Mouse (Mus musculus) fat pad, adult 2 months (tissue): ENCODE measurements around the gene Tubgcp3.
"Not testable (repeated sequence)": the region's sequence is repeated elsewhere in the genome, so short reads cannot be mapped to it uniquely, and the experiment has no call there.

ENCODE experiments used
- DNase-seq: peaks from one replicate; pipeline ENCODE4 v3.0.0-alpha.2; 2011; ENCODE audit warnings: low read depth, low spot score; ENCODE audit errors: extremely low read depth

The Tubgcp3 gene

GRCm38 (mm10) chr8:12644341-12644740 lies 27.7 kb downstream of the Tubgcp3 start:
- no peak for DNase-seq

GRCm38 (mm10) chr8:12641527-12641926 lies 30.5 kb downstream of the Tubgcp3 start:
- no peak for DNase-seq

GRCm38 (mm10) chr8:12638446-12638845 lies 33.6 kb downstream of the Tubgcp3 start:
- DNase-seq: no peak

GRCm38 (mm10) chr8:12635366-12635765 lies 36.7 kb downstream of the Tubgcp3 start:
- DNase-seq: no peak

- DNase-seq: no peak
Observed at GRCm38 (mm10) chr8:12629079-12629478, 43.0 kb downstream of the Tubgcp3 start.

- DNase-seq: no peak
Observed at GRCm38 (mm10) chr8:12625890-12626289, 46.2 kb downstream of the Tubgcp3 start.

GRCm38 (mm10) chr8:12621550-12622222 lies 50.4 kb downstream of the Tubgcp3 start:
- DNase-seq: no peak

- not testable (repeated sequence) for DNase-seq
Observed at GRCm38 (mm10) chr8:12617369-12617768, 54.7 kb downstream of the Tubgcp3 start.

- no peak for DNase-seq
Observed at GRCm38 (mm10) chr8:12613201-12613600, 58.8 kb downstream of the Tubgcp3 start.

- DNase-seq: no peak
Observed at GRCm38 (mm10) chr8:12609752-12610449, 62.1 kb downstream of the Tubgcp3 start.

- no peak for DNase-seq
Observed at GRCm38 (mm10) chr8:12608810-12609209, 63.2 kb downstream of the Tubgcp3 start.

- DNase-seq: no peak
Observed at GRCm38 (mm10) chr8:12607223-12607622, 64.8 kb downstream of the Tubgcp3 start.

GRCm38 (mm10) chr8:12583785-12584184 lies 88.3 kb downstream of the Tubgcp3 start:
- no peak for DNase-seq

GRCm38 (mm10) chr8:12579339-12579999 lies 92.6 kb downstream of the Tubgcp3 start:
- DNase-seq: not testable (repeated sequence)

- no peak for DNase-seq
Observed at GRCm38 (mm10) chr8:12576739-12577138, 95.3 kb downstream of the Tubgcp3 start.

- no peak for DNase-seq
Observed at GRCm38 (mm10) chr8:12576003-12576402, 96.0 kb downstream of the Tubgcp3 start.

GRCm38 (mm10) chr8:12572814-12573534 lies 99.1 kb downstream of the Tubgcp3 start, which contains the start of gene Spaca7:
Spaca7 (plus strand) TSS chr8:12573029.
- no peak for DNase-seq

GRCm38 (mm10) chr8:12566509-12566908 lies 105.5 kb downstream of the Tubgcp3 start:
- DNase-seq: no peak

GRCm38 (mm10) chr8:12565488-12565887 lies 106.6 kb downstream of the Tubgcp3 start:
- no peak for DNase-seq

GRCm38 (mm10) chr8:12564307-12564706 lies 107.7 kb downstream of the Tubgcp3 start:
- no peak for DNase-seq
